Mouse (Mus musculus): ENCODE data around the gene Vac14.

Gene Vac14

DNA sequence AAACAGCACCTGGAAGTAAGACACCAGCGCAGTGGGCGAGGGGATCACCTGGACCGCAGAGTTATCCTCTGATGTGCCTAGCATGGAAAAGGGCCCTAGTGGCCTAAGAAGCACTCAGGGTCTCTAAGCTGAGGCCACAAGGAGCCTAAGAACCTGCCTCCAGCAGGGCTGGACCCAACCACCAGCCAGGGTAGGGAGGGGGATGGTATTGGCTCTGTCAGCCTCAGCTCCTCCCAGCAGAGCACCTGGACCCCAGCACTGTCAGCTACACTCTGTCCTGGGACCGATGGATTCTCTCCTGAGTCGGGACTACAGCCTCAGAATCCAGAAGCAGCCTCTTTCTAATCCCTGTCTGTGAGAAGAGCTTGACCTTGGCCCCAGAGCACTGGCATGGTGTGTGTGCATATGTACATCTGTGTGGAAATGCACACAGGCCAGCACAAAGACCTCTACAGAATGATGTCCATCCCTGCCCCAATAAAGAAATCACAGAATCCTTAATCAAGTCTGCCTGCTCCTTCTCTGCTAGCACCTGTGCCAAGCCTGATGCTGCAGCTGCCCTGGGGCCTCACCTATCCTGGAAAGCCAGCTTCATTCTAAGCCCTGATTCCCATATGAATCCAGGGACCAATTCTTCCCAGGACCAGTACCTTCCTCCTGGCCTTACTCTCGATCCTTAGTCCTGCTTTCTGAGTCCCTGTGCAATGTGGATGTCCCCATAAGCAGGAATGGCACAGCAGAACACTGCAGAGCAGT, 101.7 kb downstream of the Vac14 start:
- no peak for DNase-seq

DNA sequence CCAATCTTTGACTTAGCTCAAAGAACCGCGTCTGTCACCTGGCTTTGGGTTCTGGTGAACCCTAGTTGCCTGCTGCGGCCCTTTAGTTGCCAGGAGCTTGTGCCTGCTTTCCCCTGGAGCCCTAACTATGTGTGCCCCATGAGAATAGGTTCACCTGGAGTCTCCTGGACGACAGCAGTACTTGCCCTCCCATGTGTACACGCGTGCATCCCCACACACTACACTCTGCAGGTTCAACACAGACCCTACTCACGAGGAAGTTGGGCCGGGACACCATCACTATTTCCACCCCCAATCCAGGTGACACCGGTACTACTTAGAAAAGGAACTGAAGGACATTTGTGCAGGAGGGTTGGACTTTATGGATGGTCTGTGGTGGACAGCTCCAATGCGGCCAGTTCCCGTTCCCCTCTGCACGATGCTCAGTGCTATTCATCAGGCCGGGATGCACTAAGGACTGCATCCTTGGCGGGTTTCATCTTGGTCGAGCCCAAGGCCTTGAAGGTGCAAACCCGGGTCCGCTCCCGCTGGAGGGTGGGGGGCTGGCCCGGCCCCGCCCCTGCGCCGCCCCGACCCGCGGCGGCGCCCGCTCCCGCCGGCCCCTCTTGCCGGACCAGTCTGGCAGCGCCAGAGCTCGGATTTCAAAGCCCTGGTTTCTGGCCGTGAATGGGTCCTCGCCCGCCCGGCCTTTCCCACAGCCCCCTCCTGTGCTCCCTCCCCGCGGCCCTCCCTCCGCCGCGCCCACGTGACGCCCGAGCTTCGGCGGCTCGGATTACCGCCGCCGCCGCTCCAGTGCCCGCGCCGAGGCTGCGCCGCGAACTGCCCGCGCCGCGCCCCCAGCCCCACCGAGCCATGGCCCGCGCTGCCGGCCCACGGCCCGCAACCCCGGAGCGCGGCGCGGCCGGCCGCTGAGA, 102.6 kb downstream of the Vac14 start, which contains the start of gene Mtss1l:
Mtss1l (plus strand) TSS at position 792 of the 914 bp plus-strand sequence.
- peak; percentile 80 for DNase-seq

DNA sequence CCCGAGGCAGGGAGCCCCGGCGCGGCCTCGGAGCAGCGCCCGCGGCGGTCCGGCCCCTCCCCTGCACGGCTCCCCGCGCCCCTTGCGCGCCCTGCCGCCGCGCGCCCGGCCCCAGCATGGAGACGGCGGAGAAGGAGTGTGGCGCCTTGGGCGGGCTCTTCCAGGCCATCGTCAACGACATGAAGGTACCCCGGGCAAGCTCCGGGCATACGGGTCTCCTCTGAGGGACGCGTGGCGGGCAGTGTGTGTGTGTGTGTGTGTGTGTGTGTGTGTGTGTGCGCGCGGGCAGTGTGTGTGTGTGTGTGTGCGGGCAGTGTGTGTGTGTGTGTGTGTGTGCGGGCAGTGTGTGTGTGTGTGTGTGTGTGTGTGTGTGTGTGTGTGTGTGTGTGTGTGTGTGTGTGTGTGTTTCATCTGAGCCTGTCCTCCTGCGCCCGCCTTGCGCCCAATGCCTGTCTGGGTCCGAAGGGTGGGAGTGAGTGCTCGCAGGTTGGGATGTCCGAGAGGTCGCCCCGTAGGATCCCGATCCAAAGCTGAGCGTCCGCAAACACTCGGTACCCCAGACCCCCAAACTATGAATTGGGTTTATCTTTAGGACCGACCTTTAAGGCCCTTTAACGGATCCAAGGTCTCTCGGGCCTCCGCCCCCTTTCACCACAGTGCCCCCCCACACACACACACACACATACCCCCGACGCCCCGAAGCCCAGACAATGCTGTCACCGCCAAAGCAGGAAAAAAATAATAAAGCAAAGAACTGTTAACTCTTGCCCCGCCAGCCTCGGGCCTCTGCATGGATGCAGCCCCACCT, 103.4 kb downstream of the Vac14 start:
- no peak for DNase-seq

DNA sequence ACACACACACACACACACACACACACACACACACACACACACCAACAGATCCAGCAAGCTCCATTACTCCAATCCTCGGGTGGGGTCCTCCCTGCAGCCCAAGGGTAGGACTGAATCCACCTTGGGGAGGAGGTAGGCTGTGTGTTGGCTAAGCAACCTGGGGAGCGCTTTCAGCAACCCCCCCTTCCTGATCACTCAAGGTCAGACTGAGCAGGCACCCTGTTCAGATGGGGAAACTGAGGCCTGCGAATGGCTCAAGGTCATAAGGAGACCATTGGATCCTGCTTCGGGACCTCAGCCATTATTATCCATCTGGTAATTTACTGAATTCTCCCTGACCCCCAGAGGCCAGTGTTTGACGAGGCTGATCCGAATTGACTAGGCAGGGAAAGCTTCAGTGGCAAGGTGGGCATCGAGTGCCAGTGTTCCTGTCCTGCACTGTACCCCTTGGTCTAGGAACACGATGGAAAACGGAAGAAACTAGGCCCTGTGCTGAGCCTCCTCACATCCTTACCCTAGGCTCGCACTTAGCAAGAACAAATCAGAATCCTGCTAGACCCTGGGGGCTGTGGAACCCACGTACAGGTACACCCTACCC, 104.1 kb downstream of the Vac14 start:
- no peak for DNase-seq

DNA sequence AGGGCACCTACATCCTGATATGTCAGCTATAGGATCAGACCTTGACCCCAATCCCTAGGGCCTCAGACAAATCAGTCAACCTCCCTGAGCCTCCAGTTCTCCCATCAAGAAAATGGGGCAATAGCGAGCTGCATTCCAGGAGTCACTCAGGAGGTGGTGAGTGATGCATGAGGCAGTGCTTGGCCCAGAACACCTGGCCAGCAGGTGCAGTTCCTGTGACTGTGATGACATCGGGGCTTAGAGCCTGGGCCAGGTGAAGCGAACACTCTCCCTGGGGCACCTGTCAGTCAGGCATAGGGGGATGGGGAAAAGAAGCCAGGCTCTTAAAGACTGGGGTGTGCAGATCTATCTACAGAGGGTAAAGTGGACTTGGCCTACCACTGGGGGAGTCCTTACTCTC, 106.1 kb downstream of the Vac14 start:
- no peak for DNase-seq

DNA sequence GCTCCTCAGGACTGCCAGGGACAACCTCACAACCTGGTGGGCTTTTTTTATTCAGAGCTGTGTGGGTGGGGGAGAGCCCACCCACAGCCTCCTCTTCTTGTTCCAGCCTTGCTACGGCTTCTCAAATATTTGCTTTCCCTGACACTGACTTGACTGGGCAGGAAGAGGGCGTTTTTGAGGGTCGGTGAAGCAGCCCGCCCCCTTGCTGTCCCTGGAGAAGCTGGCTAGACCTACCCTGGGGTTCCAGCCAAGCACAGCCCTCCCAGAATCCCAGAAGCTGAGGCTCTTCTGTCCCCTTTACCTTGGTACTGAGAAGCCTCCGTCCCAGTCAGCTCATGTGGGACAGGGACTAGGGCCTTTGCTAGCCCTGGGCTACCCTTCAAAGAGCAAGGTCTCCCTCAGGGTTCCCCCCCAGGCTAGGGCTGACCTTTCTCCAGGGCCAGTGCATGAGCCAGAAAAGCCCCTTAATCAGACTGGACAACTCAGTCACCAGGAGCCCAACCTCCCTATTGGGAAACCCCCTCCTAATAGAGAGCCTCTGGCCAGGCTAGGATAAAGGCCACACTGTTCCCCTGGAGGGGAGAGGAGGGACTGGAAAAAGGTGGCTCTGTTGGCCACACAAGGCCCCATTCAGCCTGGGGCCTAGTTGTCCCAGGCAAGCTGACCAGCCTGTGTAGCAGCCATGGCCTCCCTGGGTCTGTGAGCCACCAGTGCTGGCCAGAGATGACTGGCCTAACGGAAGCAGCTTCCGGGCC, 106.9 kb downstream of the Vac14 start:
- DNase-seq: no peak

DNA sequence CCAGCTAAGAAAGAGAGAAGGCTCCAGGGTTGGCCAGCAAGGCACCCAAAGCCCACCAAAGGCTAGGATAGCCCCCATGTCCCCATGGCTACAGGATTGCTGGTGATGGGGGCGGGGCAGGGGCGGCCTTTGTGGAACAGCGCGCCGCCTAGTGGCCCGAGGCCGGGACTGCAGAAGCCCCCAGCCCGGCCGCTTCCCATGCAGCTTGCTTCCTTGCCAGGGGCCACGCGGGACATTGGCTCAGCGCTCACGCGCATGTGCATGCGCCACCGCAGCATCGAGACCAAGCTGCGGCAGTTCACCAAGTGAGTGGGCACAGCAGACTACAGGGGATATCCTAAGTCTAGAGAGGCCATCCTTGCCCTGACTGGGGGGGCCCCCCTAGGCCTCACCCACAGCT, 108.5 kb downstream of the Vac14 start:
- DNase-seq: peak; percentile 92

DNA sequence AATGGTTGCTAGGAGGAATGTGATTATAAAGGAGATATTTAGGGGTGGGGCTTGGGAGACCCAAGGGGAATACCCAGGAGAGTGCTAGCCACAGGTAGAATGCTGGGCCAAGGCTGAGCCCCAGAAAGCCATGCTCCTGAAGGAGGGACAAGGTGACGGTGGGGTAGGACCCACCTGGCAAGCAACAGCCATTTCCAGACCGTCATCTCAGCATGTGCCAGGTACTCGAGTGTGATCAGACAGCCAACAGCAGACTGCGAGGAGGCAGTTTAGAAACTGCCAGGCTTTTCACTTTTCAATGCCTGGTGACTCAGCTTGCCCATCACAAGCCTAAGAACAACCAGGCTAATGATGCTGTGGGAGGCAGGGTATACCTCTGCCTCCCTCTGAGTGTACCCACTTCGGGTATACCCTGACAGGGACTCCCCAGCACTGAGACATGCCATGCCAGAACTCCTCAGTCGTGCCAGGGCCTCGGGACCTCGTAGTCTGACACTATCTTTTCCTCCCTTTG, 113.0 kb downstream of the Vac14 start:
- DNase-seq: no peak

DNA sequence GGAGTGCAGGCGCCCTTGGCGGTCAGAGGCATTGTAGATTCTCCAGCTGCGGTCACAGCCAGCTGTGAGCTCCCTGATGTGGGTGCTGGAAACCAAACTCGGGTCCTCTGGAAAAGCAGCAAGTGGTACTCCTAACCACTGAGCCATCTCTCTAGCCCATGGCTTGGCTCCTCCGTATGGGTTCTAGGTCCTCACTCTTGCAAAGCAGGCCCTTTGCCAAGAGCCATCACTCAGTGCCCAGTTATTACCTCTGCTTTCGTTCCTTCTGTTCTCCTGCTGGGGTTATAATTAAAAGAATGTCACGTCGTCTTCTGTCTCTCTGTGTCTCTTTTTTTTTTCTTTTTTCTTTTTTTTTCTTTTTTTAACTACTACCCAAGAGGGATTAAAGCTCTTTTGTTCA, 114.7 kb downstream of the Vac14 start:
- no peak for DNase-seq

DNA sequence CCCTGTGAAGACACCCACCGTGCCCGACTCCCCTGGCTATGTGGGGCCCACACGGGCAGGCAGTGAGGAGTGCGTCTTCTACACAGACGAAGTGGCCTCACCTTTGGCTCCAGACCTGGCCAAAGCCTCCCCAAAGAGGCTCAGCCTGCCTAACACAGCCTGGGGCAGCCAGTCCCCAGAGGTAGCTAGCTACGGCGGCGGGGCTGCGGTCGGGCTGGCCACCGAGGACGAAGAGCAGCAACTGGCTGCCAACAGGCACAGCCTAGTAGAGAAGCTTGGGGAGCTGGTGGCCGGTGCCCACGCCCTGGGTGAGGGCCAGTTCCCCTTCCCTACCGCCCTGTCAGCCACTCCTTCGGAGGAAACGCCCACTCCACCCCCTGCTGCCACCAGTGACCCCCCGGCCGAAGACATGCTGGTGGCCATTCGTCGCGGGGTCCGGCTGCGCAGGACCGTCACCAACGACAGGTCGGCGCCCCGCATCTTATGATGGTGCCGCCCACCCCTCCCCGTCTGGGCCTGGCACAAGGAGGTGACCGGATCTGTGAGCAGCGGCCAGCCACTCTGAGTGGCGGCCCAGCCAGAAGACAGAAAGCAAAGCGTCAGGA, 120.3 kb downstream of the Vac14 start:
- DNase-seq: no peak

DNA sequence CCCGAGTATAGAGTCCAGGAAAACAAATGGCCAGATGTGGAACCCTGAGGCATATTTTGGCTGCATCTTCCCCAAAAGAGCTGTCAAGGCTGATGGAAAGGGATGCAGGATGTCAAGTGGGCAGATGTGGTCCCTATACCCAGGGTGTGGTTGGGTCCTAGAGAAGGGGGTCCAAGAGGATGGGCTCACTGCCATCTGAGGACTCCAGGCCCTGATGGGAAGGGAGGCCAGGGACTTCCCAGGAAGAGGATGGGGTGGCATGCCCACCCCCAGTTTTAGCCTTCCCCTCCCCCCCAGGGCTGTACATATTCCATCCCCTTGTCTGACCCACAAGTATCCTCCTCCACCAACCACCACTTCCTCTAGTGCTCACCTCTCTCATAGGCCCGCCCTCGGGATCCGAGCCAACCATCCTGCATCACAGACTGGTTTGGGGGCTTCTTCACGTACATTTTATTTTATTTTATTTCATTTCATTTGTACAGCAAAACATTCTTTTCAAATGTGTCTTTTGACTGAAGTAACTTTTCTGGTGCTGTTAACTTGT, 122.3 kb downstream of the Vac14 start:
- no peak for DNase-seq

DNA sequence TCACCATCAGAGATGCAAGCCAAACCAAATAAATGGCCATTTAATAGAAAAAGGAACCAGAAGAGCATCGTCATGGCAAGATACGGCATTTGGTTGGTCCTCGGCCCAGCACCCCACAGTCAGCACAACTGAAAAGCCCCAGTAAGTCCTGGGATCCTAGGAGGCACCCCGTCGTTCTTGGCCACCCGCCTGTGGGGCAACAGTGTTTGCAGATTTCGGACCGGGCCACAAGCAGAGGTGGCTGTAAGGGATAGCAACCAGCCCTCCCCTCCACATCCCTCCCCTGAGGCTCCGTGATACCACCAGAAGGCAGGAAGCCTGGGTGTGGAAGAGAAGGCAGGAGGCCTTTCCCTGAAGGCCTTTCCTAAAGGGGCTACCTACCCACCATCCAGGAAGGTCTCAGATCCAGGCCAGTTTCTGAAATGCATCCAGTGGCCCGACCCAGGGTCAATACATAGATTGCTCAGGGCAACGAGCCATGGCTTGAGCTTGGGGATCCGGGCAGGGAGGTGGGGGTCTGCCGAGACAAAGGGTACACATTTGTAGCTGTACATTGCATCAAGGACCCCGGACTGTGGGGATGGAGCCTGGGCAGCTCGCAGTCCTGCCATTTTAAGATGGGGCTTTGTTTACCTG, 123.5 kb downstream of the Vac14 start:
- DNase-seq: no peak

DNA sequence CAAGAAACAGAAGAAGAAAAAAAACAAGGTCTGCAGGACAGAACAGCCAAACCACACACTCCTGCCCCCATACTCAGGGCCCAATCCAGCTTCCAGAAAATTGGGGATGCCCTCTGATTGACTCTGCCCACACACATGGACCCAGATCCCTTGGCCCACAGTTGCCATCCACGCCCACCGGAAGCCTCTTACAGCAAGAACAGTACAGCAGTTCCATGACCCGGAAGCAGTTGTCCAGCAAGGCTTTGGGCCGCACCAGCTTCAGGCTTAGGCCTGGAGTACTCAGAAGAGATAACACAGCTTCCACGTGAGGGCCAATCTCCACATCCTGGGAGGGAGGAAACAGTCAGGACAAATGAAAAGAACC, 124.0 kb downstream of the Vac14 start:
- no peak for DNase-seq

DNA sequence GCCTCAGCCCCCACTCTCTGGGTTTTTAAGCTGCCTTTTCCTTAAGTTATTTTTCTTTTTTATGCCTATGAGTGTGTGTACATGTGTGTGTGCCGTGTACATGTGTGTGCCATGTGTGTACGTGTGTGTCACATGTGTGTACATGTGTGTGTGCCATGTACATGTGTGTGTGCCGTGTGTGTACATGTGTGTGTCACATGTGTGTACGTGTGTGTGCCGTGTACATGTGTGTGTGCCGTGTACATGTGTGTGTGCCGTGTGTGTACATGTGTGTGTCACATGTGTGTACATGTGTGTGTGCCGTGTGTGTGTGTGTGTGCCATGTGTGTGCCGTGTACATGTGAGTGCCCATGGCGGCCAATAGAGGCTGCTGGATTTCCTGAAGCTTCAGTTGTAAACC, 126.8 kb downstream of the Vac14 start:
- no peak for DNase-seq

DNA sequence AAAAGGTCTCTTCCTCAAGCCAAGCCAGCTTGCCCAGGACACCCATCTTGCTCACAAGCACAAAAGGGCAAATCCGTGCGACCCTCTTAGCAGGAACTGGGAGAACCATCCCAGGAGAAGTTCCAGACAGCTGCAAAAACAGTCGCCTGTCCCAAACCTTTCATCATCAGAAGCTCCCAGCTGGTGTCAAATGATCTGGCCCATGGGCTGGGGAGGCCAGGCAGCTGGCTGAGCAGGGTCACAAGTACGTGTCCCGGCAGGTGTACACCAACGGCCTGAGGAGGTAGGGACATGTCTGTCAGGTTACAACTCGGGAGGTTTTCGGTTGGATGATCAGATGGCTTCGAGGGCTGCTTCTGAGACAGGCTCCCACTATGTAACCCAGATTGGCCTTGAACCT, 128.3 kb downstream of the Vac14 start:
- no peak for DNase-seq

DNA sequence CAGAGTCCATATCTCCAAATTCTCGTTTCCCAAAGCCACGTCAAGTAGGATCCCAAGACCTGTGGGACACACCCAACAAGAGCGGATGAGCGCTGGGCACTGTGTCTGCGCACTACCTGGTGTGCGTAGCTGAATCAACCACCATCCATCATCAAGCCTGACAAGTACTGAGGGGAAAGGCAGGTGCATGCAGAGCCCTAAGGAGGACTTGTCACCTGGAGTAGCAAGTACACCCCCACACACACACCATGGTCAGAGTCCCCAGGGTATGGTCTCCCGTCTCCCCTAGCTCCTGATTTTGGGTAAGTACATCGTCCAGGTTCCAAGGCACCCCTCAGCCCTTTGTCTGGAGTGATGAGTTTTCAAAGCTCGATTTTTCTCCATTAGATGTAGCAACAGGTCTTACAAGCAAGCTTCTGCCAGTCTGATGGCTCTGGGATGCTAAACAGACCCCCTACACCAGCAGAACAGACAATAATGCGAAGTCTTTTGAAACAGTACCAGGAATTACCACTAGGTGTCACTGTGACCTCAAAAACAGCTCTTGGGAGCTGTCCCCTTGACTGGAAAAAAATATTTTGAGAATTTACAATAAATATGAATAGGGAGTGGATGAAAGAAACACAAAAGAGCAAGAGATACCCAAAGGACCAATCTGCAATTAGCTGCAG, 131.2 kb downstream of the Vac14 start:
- DNase-seq: no peak

DNA sequence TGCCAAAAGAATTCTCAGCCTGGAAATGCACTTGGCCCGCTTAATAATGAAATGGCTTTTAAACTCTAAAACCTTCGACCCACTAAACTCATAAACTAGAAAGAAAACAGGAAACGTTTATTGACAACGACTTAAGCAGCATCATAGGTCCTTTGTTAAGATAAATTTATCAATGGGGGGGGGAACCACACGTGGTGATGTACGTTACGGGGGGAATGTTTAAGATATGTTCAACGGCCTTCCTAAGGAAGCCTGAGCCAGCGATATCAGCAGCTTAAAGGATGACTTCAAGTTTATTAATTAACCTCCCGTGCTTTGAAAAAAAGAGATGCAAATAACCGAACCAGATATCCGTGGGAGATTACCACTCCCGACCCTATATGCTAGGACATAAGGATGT, 131.9 kb downstream of the Vac14 start:
- no peak for DNase-seq

DNA sequence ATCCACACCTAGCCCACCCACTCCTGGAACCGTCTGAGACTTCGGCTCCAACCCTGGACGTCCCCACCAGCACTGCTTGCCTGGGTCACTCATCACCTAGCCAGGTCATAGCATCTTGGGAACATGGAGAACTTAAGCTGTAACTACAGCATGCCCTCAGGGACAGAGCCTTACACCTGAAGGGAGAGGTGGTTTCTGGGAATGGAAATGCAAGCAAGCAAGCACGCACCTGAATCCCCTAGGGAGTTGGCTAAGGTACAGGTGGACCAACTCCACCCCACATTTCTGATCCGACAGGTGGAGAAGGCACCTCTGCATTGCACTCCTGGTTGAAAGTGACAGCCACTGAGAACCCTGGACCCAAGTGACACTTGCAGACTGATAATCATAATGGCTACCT, 133.1 kb downstream of the Vac14 start:
- DNase-seq: no peak

DNA sequence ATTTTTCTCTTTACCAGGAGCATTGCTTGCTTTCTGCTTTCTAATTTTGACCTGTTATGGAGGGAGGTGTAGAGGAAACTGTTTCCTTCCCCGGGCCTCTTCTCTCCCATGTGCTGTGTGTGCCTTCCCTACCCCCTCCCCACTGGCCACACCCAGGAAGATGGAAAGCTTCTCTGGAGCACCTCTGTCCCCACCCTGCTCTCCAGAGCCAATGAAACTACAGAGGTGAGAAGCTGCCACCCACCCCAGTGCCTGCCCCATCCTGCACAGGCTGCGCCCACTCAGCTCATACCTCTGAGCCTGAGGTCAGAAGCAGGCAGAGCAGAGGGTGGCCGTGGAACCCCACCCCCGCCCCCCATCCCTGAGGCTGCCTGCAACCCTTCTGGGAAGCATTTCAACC, 136.3 kb downstream of the Vac14 start:
- DNase-seq: no peak

All from right cerebral cortex, postnatal 4 days (tissue).